Mouse (Mus musculus): Measurements from ENCODE around the gene Serpini1. TPM values are rescaled to one million over a fixed set of nuclear protein-coding genes. Genes with fewer than 3 reads are reported as not detected.

The Serpini1 gene
- polyA plus RNA-seq, 1 experiment = 0.41 TPM

DNA sequence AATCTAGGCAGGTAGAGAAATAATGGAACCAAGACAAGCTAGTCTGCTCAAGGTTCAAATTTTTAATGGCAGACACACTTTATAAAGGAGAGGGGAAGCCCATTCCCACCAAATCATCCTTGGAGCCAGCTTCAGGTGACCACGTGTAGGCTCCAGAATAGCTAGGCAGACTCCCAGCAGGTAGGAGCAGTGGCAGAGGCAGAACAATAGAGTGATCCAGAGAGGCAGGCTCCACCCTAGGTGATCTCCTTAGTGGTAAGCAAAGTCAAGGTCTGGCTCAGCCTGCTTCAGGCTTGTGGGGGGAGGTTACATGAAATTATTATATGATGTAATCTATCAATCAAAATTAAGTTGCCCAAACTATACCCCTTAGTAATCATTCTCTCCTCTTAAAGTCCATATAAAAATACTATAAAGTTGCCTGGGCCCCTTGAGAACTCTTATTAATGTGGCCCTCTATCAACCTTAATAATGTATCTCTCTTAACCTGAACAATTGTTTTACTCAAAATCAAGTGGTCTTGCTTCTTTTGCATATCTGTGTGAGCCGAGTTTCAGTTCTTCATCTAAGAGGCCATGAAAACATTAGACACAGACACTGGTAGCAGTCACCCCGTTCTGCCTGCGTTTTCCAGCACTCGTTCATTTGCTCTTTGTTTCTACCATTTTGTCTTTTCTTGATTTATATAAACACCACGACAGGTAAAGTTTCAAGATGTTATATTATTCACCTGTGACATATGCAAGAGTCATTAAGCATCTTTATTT lies 98.4 kb downstream of the Serpini1 start:
- no peaks in the 10 kb centered on the region for H3K36me3 ChIP-seq (ENCODE audit: control insufficient read depth, insufficient read depth, low read length)
- no peak overlapping the region for H3K27ac ChIP-seq (ENCODE audit: insufficient read depth, low read depth, low read length)
- TF ChIP-seq POLR2A (IDR thresholded peaks at IDR 0.05; ENCODE audit: low read depth, low read length) = no peak
- TF ChIP-seq CTCF (IDR thresholded peaks at IDR 0.05; ENCODE audit: extremely low read depth, insufficient read length, insufficient replicate concordance, low read depth, low read length) = no peak
- no peak overlapping the region for H3K4me3 ChIP-seq (ENCODE audit: low read depth, low read length)
- no peaks in the 10 kb centered on the region for H3K4me1 ChIP-seq (ENCODE audit: control insufficient read depth, insufficient read depth, insufficient read length, low read length)
- H3K27me3 ChIP-seq (ENCODE audit: control insufficient read depth, insufficient read depth, low read length) = no peaks in the 10 kb centered on the region
- WGBS = 71% methylated on average over 6 of the region's 6 CpGs

GRCm38 (mm10) chr3:75666962-75667361 lies 109.6 kb downstream of the Serpini1 start:
- H3K4me1 ChIP-seq (ENCODE audit: control insufficient read depth, insufficient read depth, insufficient read length, low read length) = no peaks in the 10 kb centered on the region
- WGBS = 26% methylated on average over 3 of the region's 3 CpGs

GRCm38 (mm10) chr3:75670425-75670824 lies 113.1 kb downstream of the Serpini1 start:
- Histone ChIP-seq H3K27me3 (ENCODE audit: control insufficient read depth, insufficient read depth, low read length) (no peaks in the 10 kb centered on the region), H3K36me3 (ENCODE audit: control insufficient read depth, insufficient read depth, low read length) (no peaks in the 10 kb centered on the region), H3K4me1 (ENCODE audit: control insufficient read depth, insufficient read depth, insufficient read length, low read length) (no peaks in the 10 kb centered on the region), H3K4me3 (ENCODE audit: low read depth, low read length) (no peak overlapping the region), H3K27ac (ENCODE audit: insufficient read depth, low read depth, low read length) (no peak overlapping the region)
- 59% methylated on average over 1 of the region's 1 CpGs for WGBS
- TF ChIP-seq CTCF (IDR thresholded peaks at IDR 0.05; ENCODE audit: extremely low read depth, insufficient read length, insufficient replicate concordance, low read depth, low read length) (no peak), POLR2A (IDR thresholded peaks at IDR 0.05; ENCODE audit: low read depth, low read length) (no peak)

More at GRCm38 (mm10) chr3:75666962-75667361, 109.6 kb downstream of the Serpini1 start:
- Histone ChIP-seq H3K27me3 (ENCODE audit: control insufficient read depth, insufficient read depth, low read length) (no peaks in the 10 kb centered on the region), H3K27ac (ENCODE audit: insufficient read depth, low read depth, low read length) (no peak overlapping the region), H3K4me3 (ENCODE audit: low read depth, low read length) (no peak overlapping the region), H3K36me3 (ENCODE audit: control insufficient read depth, insufficient read depth, low read length) (no peaks in the 10 kb centered on the region)
- TF ChIP-seq CTCF (IDR thresholded peaks at IDR 0.05; ENCODE audit: extremely low read depth, insufficient read length, insufficient replicate concordance, low read depth, low read length) (no peak), POLR2A (IDR thresholded peaks at IDR 0.05; ENCODE audit: low read depth, low read length) (no peak)

DNA sequence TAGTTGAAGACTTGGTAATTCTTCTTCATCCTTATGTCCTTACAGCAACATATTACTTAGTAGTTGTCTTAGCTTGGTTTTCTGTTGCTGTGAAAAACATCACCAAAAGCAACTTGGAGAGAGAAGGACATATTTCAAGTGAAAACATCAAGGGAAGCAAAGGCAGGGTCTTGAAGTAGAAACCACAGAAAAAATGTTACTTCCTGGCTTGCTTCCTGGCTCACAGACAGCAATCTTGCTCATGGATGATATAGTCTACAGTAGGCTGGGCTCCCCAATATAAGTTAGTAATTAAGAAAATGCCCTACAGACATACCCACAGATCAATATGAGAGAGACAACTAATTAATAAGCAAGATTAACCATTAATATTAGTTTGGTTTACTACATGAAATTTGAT lies 125.5 kb downstream of the Serpini1 start:
- TF ChIP-seq CTCF (IDR thresholded peaks at IDR 0.05; ENCODE audit: extremely low read depth, insufficient read length, insufficient replicate concordance, low read depth, low read length) (no peak), POLR2A (IDR thresholded peaks at IDR 0.05; ENCODE audit: low read depth, low read length) (no peak)
- Histone ChIP-seq H3K27ac (ENCODE audit: insufficient read depth, low read depth, low read length) (no peak overlapping the region), H3K36me3 (ENCODE audit: control insufficient read depth, insufficient read depth, low read length) (no peaks in the 10 kb centered on the region), H3K27me3 (ENCODE audit: control insufficient read depth, insufficient read depth, low read length) (no peaks in the 10 kb centered on the region), H3K4me3 (ENCODE audit: low read depth, low read length) (no peak overlapping the region), H3K4me1 (ENCODE audit: control insufficient read depth, insufficient read depth, insufficient read length, low read length) (no peaks in the 10 kb centered on the region)

GRCm38 (mm10) chr3:75686775-75687174 lies 129.4 kb downstream of the Serpini1 start:
- TF ChIP-seq POLR2A (IDR thresholded peaks at IDR 0.05; ENCODE audit: low read depth, low read length) (no peak), CTCF (IDR thresholded peaks at IDR 0.05; ENCODE audit: extremely low read depth, insufficient read length, insufficient replicate concordance, low read depth, low read length) (no peak)
- H3K27ac ChIP-seq (ENCODE audit: insufficient read depth, low read depth, low read length) = no peak overlapping the region
- no peak overlapping the region for H3K4me3 ChIP-seq (ENCODE audit: low read depth, low read length)
- no peaks in the 10 kb centered on the region for H3K27me3 ChIP-seq (ENCODE audit: control insufficient read depth, insufficient read depth, low read length)
- 49% methylated on average over 2 of the region's 2 CpGs for WGBS
- H3K36me3 ChIP-seq (ENCODE audit: control insufficient read depth, insufficient read depth, low read length) = no peaks in the 10 kb centered on the region
- no peaks in the 10 kb centered on the region for H3K4me1 ChIP-seq (ENCODE audit: control insufficient read depth, insufficient read depth, insufficient read length, low read length)

GRCm38 (mm10) chr3:75687187-75687825 lies 130.0 kb downstream of the Serpini1 start:
- TF ChIP-seq POLR2A (IDR thresholded peaks at IDR 0.05; ENCODE audit: low read depth, low read length) (no peak), CTCF (IDR thresholded peaks at IDR 0.05; ENCODE audit: extremely low read depth, insufficient read length, insufficient replicate concordance, low read depth, low read length) (no peak)
- Histone ChIP-seq H3K4me1 (ENCODE audit: control insufficient read depth, insufficient read depth, insufficient read length, low read length) (no peaks in the 10 kb centered on the region), H3K36me3 (ENCODE audit: control insufficient read depth, insufficient read depth, low read length) (no peaks in the 10 kb centered on the region), H3K4me3 (ENCODE audit: low read depth, low read length) (no peak overlapping the region), H3K27ac (ENCODE audit: insufficient read depth, low read depth, low read length) (no peak overlapping the region), H3K27me3 (ENCODE audit: control insufficient read depth, insufficient read depth, low read length) (no peaks in the 10 kb centered on the region)
- 65% methylated on average over 3 of the region's 3 CpGs for WGBS

DNA sequence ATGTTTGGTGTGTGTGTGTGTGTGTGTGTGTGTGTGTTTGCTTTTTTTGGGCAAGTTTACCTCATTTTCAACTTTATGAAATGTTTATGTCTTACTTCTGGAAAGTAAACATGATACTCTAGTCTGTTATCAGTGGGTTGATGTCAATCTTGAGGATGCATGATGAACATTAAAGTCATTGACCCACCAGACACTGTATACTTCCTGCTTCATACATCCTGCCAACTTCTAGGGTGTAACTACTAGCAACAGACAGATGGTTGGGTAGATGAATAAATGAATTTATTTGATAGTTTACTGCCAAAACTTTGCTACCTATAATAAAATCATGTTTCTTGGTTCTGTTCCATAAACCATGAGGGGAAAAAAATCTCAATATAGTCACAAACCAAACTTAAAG lies 133.0 kb downstream of the Serpini1 start:
- no peak for TF ChIP-seq CTCF (IDR thresholded peaks at IDR 0.05; ENCODE audit: extremely low read depth, insufficient read length, insufficient replicate concordance, low read depth, low read length)
- TF ChIP-seq POLR2A (IDR thresholded peaks at IDR 0.05; ENCODE audit: low read depth, low read length) = no peak

More for the DNA sequence above, 133.0 kb downstream of the Serpini1 start:
- Histone ChIP-seq H3K27me3 (ENCODE audit: control insufficient read depth, insufficient read depth, low read length) (no peaks in the 10 kb centered on the region), H3K27ac (ENCODE audit: insufficient read depth, low read depth, low read length) (no peak overlapping the region), H3K4me3 (ENCODE audit: low read depth, low read length) (no peak overlapping the region), H3K36me3 (ENCODE audit: control insufficient read depth, insufficient read depth, low read length) (no peaks in the 10 kb centered on the region), H3K4me1 (ENCODE audit: control insufficient read depth, insufficient read depth, insufficient read length, low read length) (no peaks in the 10 kb centered on the region)

All from small intestine, adult 2 months (tissue).